Mouse (Mus musculus): ENCODE results near the gene Vmn1r202.
"Not testable (repeated sequence)": the region's sequence is repeated elsewhere in the genome, so short reads cannot be mapped to it uniquely, and the experiment has no call there.

Vmn1r202 gene

DNA sequence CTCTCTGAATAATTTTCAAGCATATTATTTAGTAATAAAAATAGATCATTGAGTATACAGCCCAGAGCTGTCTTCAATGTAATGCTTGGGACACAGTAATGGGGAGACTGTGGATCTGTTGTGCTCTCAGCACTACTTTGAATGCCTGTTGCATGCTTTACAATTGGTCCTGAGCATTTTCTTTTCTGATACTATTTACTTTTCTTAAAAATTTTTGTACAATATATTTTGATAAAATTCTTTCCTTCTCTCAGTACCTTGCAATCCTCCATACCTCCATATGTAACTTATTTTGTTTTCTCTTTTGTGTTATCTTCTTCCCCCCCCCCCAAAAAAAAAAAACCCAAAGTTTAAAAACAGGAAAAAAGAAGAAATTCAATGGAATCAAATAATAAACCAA is at the start of gene Vmn1r202:
Vmn1r202 (minus strand) TSS at position 101 of the 400 bp plus-strand sequence.
- CTCF ChIA-PET, result no interaction called here

DNA sequence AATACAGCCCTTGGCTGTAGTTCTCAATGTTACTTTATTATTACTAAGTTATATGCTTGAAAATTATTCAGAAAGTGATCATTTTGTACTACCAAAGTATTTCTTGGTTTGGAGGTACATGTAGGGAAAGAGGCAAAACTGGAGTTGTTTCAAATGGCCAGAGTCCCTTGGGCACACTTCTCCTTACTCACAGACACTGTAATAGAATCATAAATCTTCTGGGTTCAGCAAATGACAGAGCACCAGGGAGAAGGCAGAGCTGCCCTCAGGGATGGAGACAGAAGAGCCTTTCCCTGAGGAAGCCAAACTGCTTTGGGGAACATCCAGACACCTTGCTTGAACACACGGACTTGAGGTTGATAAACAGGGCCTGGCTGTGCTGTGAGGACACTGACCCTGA is 47.7 kb upstream of the Vmn1r202 start, which contains the start of gene Vmn1r204:
Vmn1r204 (plus strand) TSS at position 301 of the 400 bp plus-strand sequence.
- CTCF ChIA-PET, result not testable (repeated sequence)

DNA sequence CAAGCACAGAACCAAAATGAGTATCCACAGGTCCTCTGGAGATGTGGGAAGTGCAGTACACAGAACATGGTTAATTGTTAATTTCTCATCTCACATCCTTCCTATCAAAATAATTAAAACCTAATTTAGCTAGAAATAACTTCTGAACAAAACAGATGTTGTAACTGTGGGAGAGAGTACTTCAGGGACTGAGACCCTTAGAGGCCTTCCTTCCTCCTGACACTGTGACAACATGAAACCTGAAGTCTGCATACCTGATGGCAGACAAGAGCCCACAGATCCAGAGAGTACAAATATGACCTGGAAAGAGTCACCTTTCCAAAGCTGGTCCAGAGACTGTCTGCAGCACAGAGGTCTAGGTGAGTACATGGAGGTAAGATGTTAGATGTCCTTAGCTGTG is 12.6 kb upstream of the Vmn1r202 start, which contains the start of gene Vmn1r203:
Vmn1r203 (plus strand) TSS at position 301 of the 400 bp plus-strand sequence.
- CTCF ChIA-PET, result no interaction called here

DNA sequence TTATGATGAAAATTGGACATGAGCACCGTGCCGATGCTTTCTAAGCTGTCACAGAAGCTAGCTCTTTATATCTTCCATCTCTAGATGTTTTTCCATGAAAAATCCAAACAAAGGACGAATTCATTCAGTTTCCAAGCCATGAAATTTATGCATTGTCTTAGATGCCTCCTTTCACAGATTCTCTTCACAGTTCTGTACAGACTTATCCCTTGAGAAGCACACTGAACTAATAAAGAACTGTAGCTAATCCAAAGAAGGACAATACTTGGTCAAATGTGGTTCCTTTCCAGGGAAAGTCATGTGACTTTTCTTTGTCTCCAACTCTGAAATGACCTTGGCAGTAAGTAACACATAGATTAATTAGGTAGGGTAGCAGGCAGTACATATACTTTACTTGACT is 2.8 kb downstream of the Vmn1r202 start:
- CTCF ChIA-PET, result no interaction called here

DNA sequence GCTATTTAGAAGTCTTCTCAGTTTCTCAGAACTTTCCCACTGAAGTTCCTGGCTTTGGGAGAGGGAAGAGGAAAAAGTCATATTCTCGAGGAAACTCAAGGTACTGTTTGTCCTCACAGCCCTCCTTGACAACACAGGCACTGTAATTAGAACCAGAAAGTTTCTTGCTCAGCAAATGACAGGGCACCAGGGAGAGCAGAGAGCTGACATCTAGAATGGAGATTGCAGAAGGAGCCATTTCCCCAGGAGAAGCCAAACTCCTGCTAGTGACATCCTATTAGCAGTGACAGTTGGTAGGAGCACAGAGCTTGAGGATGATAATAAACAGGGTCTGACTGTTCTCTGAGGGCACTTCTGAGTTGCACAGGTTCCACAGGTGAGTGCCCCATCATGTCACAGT is 33.6 kb downstream of the Vmn1r202 start, which contains the start of gene Vmn1r201:
Vmn1r201 (plus strand) TSS at position 301 of the 400 bp plus-strand sequence.
- CTCF ChIA-PET, result no interaction called here

DNA sequence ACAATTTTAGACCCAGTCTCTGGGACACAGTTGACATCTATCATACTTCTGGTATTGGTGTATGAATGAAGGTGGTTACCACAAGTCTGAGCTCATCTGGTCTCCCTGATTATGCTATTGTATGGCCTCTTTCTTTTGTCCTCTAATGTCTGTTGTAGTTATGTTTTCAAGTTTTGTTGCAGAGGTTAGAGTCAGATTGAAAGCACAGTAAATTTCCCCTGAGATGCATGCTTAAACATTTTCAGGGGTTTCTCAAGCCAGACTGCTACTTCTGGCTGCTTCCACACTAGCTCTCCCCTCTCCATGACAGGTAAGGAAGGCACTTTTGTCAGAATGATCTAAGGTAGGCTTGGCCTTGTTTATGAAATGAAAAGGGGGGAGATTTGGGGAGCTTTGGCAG is 50.0 kb downstream of the Vmn1r202 start:
- CTCF ChIA-PET, result no interaction called here
